Mouse (Mus musculus) forebrain, postnatal 0 days (tissue): Measurements from ENCODE around the gene BC049715. TPM values are rescaled to one million over a fixed set of nuclear protein-coding genes. Genes with fewer than 3 reads are reported as not detected.

Experiments
- ATAC-seq: fragments of 200-750 bp; cut with Nextera tagmentation; 2 replicates; pipeline ENCODE4 v1.8.0; 2017; ENCODE audit warnings: mild to moderate bottlenecking, moderate library complexity
- DNase-seq: peaks from one replicate; pipeline ENCODE4 v3.0.0-alpha.2; 2015
- H3K27ac ChIP-seq: fragments of 300-500 bp; sonication (generic); 2 replicates; pipeline ENCODE4 v1.5.1; 2014; ENCODE audit warnings: low read depth, mild to moderate bottlenecking, antibody characterized with exemption, low read length, moderate library complexity, mixed read lengths
- H3K27me3 ChIP-seq: fragments of 300-500 bp; sonication (generic); 2 replicates; pipeline ENCODE4 v1.6.1; 2014; ENCODE audit warnings: mild to moderate bottlenecking, low read length, mixed read lengths; ENCODE audit not compliant: insufficient read depth
- H3K36me3 ChIP-seq: fragments of 300-500 bp; sonication (generic); 2 replicates; pipeline ENCODE4 v1.6.1; 2014; ENCODE audit warnings: mild to moderate bottlenecking, moderate library complexity; ENCODE audit not compliant: insufficient read depth
- H3K4me1 ChIP-seq: fragments of 300-500 bp; sonication (generic); 2 replicates; pipeline ENCODE4 v1.6.1; 2014; ENCODE audit warnings: antibody characterized with exemption; ENCODE audit not compliant: insufficient read depth
- H3K4me2 ChIP-seq: fragments of 300-500 bp; sonication (generic); 2 replicates; pipeline ENCODE4 v1.6.1; 2014; ENCODE audit warnings: low read depth, mild to moderate bottlenecking, moderate library complexity
- H3K4me3 ChIP-seq: fragments of 300-500 bp; sonication (generic); 2 replicates; pipeline ENCODE4 v1.5.1; 2014; ENCODE audit warnings: low read depth, low read length, mixed read lengths
- H3K9ac ChIP-seq: fragments of 300-500 bp; sonication (generic); 2 replicates; pipeline ENCODE4 v1.6.1; 2014; ENCODE audit warnings: mild to moderate bottlenecking
- H3K9me3 ChIP-seq: fragments of 300-500 bp; sonication (generic); 2 replicates; pipeline ENCODE4 v1.6.1; 2016; ENCODE audit warnings: low read length
- CTCF ChIP-seq: sonication (generic); IDR thresholded peaks from 2 replicates; pipeline ENCODE4 v1.5.1; 2016; ENCODE audit warnings: antibody characterized with exemption, control low read depth, low read depth
- WGBS: fragments of 180-500 bp; shearing (Covaris S2); extraction: QIAGEN DNeasy Blood & Tissue Kit; methylation state at CpG from one replicate; pipeline ENCODE4 v1.1.7; 2014; 5-methylcytosine and 5-hydroxymethylcytosine counted together
- polyA plus RNA-seq: library from polyadenylated mRNA; unstranded; fragments of >200 nt; fragmentation: Nextera tagmentation; extraction: Ambion mirVana; gene quantifications from 2 replicates; pipeline ENCODE4 v1.2.1, GENCODE M21; 2015
- total RNA-seq: library from RNA; depleted of rRNA; stranded (reverse); fragments of >200 nt; gene quantifications from 2 replicates; pipeline ENCODE4 v1.2.3, GENCODE M21; 2014

The BC049715 gene
- total and polyA plus RNA-seq, 2 experiments from 2014 or later: 1.9 to 2.1 TPM

DNA sequence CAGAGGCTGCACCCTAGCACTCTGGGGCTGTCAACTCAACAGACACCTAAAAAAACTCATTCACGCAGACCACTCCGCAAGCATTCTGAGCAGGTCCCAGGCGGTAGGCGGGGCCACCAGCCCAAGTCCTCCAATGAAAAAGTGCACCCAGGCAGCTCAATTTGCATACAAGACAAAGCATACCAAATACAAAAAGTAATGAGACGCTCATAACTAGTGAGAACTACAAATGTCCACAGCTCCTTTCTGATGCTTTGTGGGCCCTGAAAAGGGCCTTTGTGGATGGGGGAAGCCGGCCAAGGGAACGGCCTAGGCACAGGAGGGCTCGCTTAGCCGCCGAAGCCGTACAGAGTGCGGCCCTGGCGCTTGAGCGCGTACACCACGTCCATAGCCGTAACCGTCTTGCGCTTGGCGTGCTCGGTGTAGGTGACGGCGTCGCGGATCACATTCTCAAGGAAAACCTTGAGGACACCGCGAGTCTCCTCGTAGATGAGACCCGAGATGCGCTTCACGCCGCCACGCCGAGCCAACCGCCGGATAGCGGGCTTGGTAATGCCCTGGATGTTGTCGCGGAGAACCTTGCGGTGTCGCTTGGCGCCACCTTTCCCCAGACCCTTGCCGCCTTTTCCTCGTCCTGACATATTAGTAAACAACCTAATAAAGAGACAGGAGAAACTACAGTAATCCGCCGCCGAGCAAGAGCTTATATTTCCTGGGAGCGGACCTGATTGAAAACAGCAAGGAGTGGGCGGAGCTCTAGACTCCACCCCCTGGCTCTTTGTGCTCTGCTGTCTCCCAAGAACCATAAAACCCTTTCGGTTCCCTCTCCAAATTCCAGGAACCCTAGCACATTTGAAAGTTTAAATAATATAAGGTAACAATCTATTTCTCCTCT, 23.4 kb upstream of the BC049715 start, which contains the start of gene Hist4h4:
TSS of gene Hist4h4 (minus strand) at position 677 of the 895 bp plus-strand sequence.
- H3K27ac ChIP-seq: peak within 1 kb of the TSS; percentile 97
- no peaks in the 10 kb centered on the region for H3K36me3 ChIP-seq
- H3K4me1 ChIP-seq: peaks cover 5% of the 10 kb centered on the region
- H3K9me3 ChIP-seq: no peaks in the 10 kb centered on the region
- ATAC-seq (peak; percentile 81), DNase-seq (peak; percentile 96)
- H3K4me2 ChIP-seq: peak within 1 kb of the TSS; percentile 64
- H3K4me3 ChIP-seq: peak within 1 kb of the TSS; percentile 59
- under 1% methylated on average over 50 of the region's 50 CpGs for WGBS
- no peaks in the 10 kb centered on the region for H3K27me3 ChIP-seq
- no peak for TF ChIP-seq CTCF
- peak within 1 kb of the TSS; percentile 90 for H3K9ac ChIP-seq

DNA sequence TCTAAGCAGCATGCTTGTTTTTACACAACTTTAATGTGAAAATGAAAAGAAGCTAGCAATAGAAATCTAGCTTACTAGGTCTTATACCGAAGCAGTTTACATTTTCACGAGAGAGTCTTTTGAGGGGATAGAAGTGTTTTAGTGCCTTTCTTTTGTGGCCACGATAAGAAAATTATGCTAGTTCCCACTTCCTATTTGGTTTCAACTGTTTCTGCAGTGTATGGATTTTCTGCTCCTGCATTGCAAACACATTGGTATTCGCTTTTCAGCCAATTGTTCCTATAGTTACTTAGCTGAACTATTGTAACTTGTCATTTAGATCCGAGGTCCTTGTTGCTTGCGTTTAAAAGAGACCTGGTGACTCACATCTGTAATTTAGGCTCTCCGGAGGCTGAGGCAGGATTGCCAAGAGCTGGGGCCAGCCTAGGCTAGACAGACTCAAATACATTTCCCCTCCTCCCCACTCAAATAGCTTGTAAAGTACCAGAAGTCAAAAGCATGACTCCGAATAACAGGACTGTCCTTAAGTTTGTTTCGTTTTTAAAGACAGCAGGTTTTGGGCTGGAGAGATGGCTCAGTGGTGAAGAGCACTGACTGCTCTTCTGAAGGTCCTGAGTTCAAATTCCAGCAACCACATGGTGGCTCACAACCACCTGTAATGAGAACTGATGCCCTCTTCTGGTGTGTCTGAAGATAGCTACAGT, 22.6 kb upstream of the BC049715 start:
- peak; percentile 12; the same call in 1 of the 2 replicates for TF ChIP-seq CTCF
- DNase-seq (no peak), ATAC-seq (no peak)
- Histone ChIP-seq H3K4me2 (peak overlapping the region; percentile 64), H3K27ac (peak overlapping the region; percentile 97), H3K4me1 (peaks cover 9% of the 10 kb centered on the region), H3K9ac (peak overlapping the region; percentile 90), H3K36me3 (no peaks in the 10 kb centered on the region), H3K27me3 (no peaks in the 10 kb centered on the region), H3K9me3 (no peaks in the 10 kb centered on the region), H3K4me3 (peak overlapping the region; percentile 59)
- 26% methylated on average over 9 of the region's 9 CpGs for WGBS

DNA sequence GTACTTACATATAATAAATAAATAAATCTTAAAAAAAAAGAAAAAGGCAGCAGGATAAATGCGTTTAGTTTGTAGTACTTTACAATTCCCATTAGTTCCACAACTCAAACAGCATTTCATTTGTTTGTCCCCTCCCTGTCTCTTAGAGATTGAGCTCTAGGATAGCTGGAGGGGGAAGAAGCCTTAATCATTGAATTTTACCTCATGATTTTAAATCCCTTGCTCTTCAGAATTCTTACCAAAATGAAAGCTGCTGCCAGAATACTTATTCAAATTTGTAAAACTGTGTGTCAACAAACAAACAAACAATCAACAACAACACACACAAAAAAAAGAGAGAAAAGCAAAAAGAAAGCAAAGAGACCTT, 22.0 kb upstream of the BC049715 start:
- DNase-seq: no peak
- ATAC-seq: no peak
- Histone ChIP-seq H3K4me3 (no peak overlapping the region), H3K4me1 (peaks cover 9% of the 10 kb centered on the region), H3K36me3 (no peaks in the 10 kb centered on the region), H3K9ac (no peak overlapping the region), H3K9me3 (no peaks in the 10 kb centered on the region), H3K4me2 (no peak overlapping the region), H3K27me3 (no peaks in the 10 kb centered on the region), H3K27ac (no peak overlapping the region)
- TF ChIP-seq CTCF: no peak
- 87% methylated on average over 1 of the region's 1 CpGs for WGBS

- peaks cover 2% of the 10 kb centered on the region; the same call in 1 of the 2 replicates for H3K36me3 ChIP-seq
- ATAC-seq (no peak), DNase-seq (no peak)
- H3K4me3 ChIP-seq: no peak overlapping the region
- peaks cover 9% of the 10 kb centered on the region for H3K4me1 ChIP-seq
- no peak overlapping the region for H3K9ac ChIP-seq
- no peak overlapping the region for H3K27ac ChIP-seq
- no peak for TF ChIP-seq CTCF
- no peaks in the 10 kb centered on the region for H3K9me3 ChIP-seq
- H3K27me3 ChIP-seq: no peaks in the 10 kb centered on the region
- 67% methylated on average over 5 of the region's 5 CpGs for WGBS
- peak overlapping the region; percentile 95; the same call in 1 of the 2 replicates for H3K4me2 ChIP-seq
Measured at GRCm38 (mm10) chr6:136806819-136807218, 20.6 kb upstream of the BC049715 start.

- H3K27ac ChIP-seq: 0 out of 2 replicates have a peak overlapping the region, but pooled peaks have one; percentile 59
- DNase-seq (peak; percentile 34), ATAC-seq (no peak)
- H3K4me2 ChIP-seq: peak overlapping the region; percentile 95
- peak overlapping the region; percentile 74 for H3K4me3 ChIP-seq
- H3K27me3 ChIP-seq: no peaks in the 10 kb centered on the region
- WGBS: 40% methylated on average over 18 of the region's 18 CpGs
- peak overlapping the region; percentile 43 for H3K9ac ChIP-seq
- H3K36me3 ChIP-seq: peaks cover 9% of the 10 kb centered on the region
- no peak for TF ChIP-seq CTCF
- H3K4me1 ChIP-seq: peaks cover 9% of the 10 kb centered on the region
- no peaks in the 10 kb centered on the region for H3K9me3 ChIP-seq
Measured at GRCm38 (mm10) chr6:136807395-136808013, 19.9 kb upstream of the BC049715 start.

DNA sequence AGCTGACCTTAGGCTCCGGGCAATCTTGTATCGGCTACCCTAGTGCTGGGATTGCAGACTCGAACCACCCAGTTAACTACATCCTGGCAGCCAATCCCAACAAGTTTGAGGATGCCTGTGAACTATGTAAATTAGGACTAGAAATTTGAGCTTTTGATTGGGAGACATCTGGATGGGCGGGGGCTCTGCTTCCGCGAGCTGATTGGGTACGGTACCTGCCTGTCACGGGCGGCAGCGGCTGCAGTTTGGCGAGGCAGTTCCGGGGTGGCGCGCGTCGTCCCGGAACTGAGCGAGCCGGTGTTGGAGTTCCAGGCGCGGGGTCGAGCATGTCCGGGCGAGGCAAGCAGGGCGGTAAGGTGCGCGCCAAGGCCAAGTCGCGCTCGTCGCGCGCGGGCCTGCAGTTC, 19.4 kb upstream of the BC049715 start, which contains the start of gene H2afj:
TSS of gene H2afj (plus strand) at position 231 of the 404 bp plus-strand sequence.
- DNase-seq: peak; percentile 98
- peaks cover 8% of the 10 kb centered on the region for H3K4me1 ChIP-seq
- no peaks in the 10 kb centered on the region for H3K9me3 ChIP-seq
- WGBS: 2% methylated on average over 34 of the region's 34 CpGs
- H3K9ac ChIP-seq: peak within 1 kb of the TSS; percentile 69
- H3K27me3 ChIP-seq: no peaks in the 10 kb centered on the region
- TF ChIP-seq CTCF: 0 out of 2 replicates have a peak, but pooled peaks have one; percentile 22
- peak within 1 kb of the TSS; percentile 74 for H3K4me3 ChIP-seq
- ATAC-seq: peak; percentile 91
- H3K4me2 ChIP-seq: peak within 1 kb of the TSS; percentile 95
- peaks cover 13% of the 10 kb centered on the region for H3K36me3 ChIP-seq
- H3K27ac ChIP-seq: peak within 1 kb of the TSS; percentile 59; the same call in 1 of the 2 replicates
